Mouse (Mus musculus) forebrain, embryonic 14.5 days (tissue): Measurements from ENCODE around the gene Nme7. TPM values are rescaled to one million over a fixed set of nuclear protein-coding genes. Genes with fewer than 3 reads are reported as not detected.

ENCODE experiments used
- ATAC-seq: fragments of 200-750 bp; cut with Nextera tagmentation; 2 replicates; pipeline ENCODE4 v1.8.0; 2017; ENCODE audit warnings: mild to moderate bottlenecking, moderate library complexity
- DNase-seq: peaks from one replicate; pipeline ENCODE4 v3.0.0-alpha.2; 2015; ENCODE audit warnings: low spot score
- H3K27ac ChIP-seq: fragments of 300-500 bp; sonication (generic); 2 replicates; pipeline ENCODE4 v1.5.1; 2014; ENCODE audit warnings: low read depth, mild to moderate bottlenecking, control low read depth, low read length, moderate library complexity
- H3K27me3 ChIP-seq: fragments of 300-500 bp; sonication (generic); replicated peaks from 2 replicates; pipeline ENCODE4 v1.6.1; 2014; ENCODE audit warnings: low read length, control low read depth, mixed read lengths; ENCODE audit not compliant: control insufficient read depth, insufficient read depth
- H3K36me3 ChIP-seq: fragments of 300-500 bp; sonication (generic); 2 replicates; pipeline ENCODE4 v1.6.1; 2014; ENCODE audit warnings: low read length, control low read depth; ENCODE audit not compliant: control insufficient read depth, insufficient read depth
- H3K4me1 ChIP-seq: fragments of 300-500 bp; sonication (generic); 2 replicates; pipeline ENCODE4 v1.6.1; 2014; ENCODE audit warnings: antibody characterized with exemption, low read length, control low read depth; ENCODE audit not compliant: control insufficient read depth, insufficient read depth
- H3K4me2 ChIP-seq: fragments of 300-500 bp; sonication (generic); 2 replicates; pipeline ENCODE4 v1.6.1; 2014; ENCODE audit warnings: mild to moderate bottlenecking, control low read depth, low read length
- H3K4me3 ChIP-seq: fragments of 300-500 bp; sonication (generic); 2 replicates; pipeline ENCODE4 v1.5.1; 2014; ENCODE audit warnings: low read depth, low read length, control low read depth
- H3K9ac ChIP-seq: fragments of 300-500 bp; sonication (generic); 2 replicates; pipeline ENCODE4 v1.6.1; 2014; ENCODE audit warnings: mild to moderate bottlenecking, low read length, control low read depth, moderate library complexity
- H3K9me3 ChIP-seq: fragments of 300-500 bp; sonication (generic); replicated peaks from 2 replicates; pipeline ENCODE4 v1.6.1; 2016; ENCODE audit warnings: low read length, control low read depth, mixed read lengths; ENCODE audit not compliant: control insufficient read depth
- WGBS: fragments of 180-500 bp; shearing (Covaris S2); extraction: QIAGEN DNeasy Blood & Tissue Kit; methylation state at CpG from one replicate; pipeline ENCODE4 v1.1.7; 2014; 5-methylcytosine and 5-hydroxymethylcytosine counted together
- polyA plus RNA-seq: library from polyadenylated mRNA; unstranded; fragments of >200 nt; fragmentation: Nextera tagmentation; extraction: Ambion mirVana; gene quantifications from 2 replicates; pipeline ENCODE4 v1.2.1, GENCODE M21; 2014

Nme7 gene
- polyA plus RNA-seq, 1 experiment from 2014 or later, result 45.6 TPM

GRCm38 (mm10) chr1:164361997-164362396, 58.1 kb downstream of the Nme7 start:
- no peak overlapping the region for H3K4me2 ChIP-seq
- H3K4me1 ChIP-seq, result no peaks in the 10 kb centered on the region; the same call in 1 of the 2 replicates
- H3K9me3 ChIP-seq, result no peaks in the 10 kb centered on the region
- no peak overlapping the region for H3K9ac ChIP-seq
- H3K27ac ChIP-seq, result no peak overlapping the region
- 51% methylated on average over 2 of the region's 2 CpGs for WGBS
- H3K36me3 ChIP-seq, result no peaks in the 10 kb centered on the region
- no peak overlapping the region for H3K4me3 ChIP-seq
- no peaks in the 10 kb centered on the region for H3K27me3 ChIP-seq
- ATAC-seq, result no peak
- DNase-seq, result peak; percentile 42

- Histone ChIP-seq H3K9me3 (no peaks in the 10 kb centered on the region), H3K36me3 (no peaks in the 10 kb centered on the region)
- peak; percentile 85 for ATAC-seq
Observed at GRCm38 (mm10) chr1:164366156-164367128, 62.5 kb downstream of the Nme7 start.

GRCm38 (mm10) chr1:164368152-164368551, 64.2 kb downstream of the Nme7 start:
- H3K27ac ChIP-seq, result no peak overlapping the region
- no peaks in the 10 kb centered on the region for H3K27me3 ChIP-seq
- no peaks in the 10 kb centered on the region for H3K9me3 ChIP-seq
- no peaks in the 10 kb centered on the region for H3K36me3 ChIP-seq
- no peak overlapping the region for H3K9ac ChIP-seq
- WGBS, result 81% methylated on average over 4 of the region's 4 CpGs
- DNase-seq (no peak), ATAC-seq (no peak)
- H3K4me2 ChIP-seq, result no peak overlapping the region
- H3K4me1 ChIP-seq, result no peaks in the 10 kb centered on the region
- no peak overlapping the region for H3K4me3 ChIP-seq

More at GRCm38 (mm10) chr1:164366156-164367128, 62.5 kb downstream of the Nme7 start:
- no peaks in the 10 kb centered on the region for H3K4me1 ChIP-seq
- H3K4me3 ChIP-seq, result no peak overlapping the region
- no peaks in the 10 kb centered on the region for H3K27me3 ChIP-seq
- H3K27ac ChIP-seq, result no peak overlapping the region
- no peak overlapping the region for H3K4me2 ChIP-seq
- 78% methylated on average over 12 of the region's 12 CpGs for WGBS
- no peak overlapping the region for H3K9ac ChIP-seq
- DNase-seq, result peak; percentile 69

GRCm38 (mm10) chr1:164369781-164370180, 65.9 kb downstream of the Nme7 start:
- no peak overlapping the region for H3K9ac ChIP-seq
- H3K4me1 ChIP-seq, result no peaks in the 10 kb centered on the region
- H3K27ac ChIP-seq, result no peak overlapping the region
- ATAC-seq, result no peak
- H3K4me2 ChIP-seq, result no peak overlapping the region
- H3K27me3 ChIP-seq, result no peaks in the 10 kb centered on the region
- H3K4me3 ChIP-seq, result no peak overlapping the region
- no peak for DNase-seq
- H3K36me3 ChIP-seq, result no peaks in the 10 kb centered on the region
- no peaks in the 10 kb centered on the region for H3K9me3 ChIP-seq
- 93% methylated on average over 2 of the region's 2 CpGs for WGBS

GRCm38 (mm10) chr1:164373029-164373428, 69.1 kb downstream of the Nme7 start:
- Histone ChIP-seq H3K4me3 (no peak overlapping the region), H3K27me3 (no peaks in the 10 kb centered on the region)
- 89% methylated on average over 7 of the region's 7 CpGs for WGBS

GRCm38 (mm10) chr1:164374020-164374419, 70.1 kb downstream of the Nme7 start:
- no peak overlapping the region for H3K9ac ChIP-seq
- WGBS, result 84% methylated on average over 7 of the region's 7 CpGs
- no peaks in the 10 kb centered on the region for H3K9me3 ChIP-seq
- H3K4me3 ChIP-seq, result no peak overlapping the region
- H3K27me3 ChIP-seq, result no peaks in the 10 kb centered on the region
- H3K4me1 ChIP-seq, result no peaks in the 10 kb centered on the region
- H3K27ac ChIP-seq, result no peak overlapping the region
- DNase-seq (no peak), ATAC-seq (no peak)
- no peaks in the 10 kb centered on the region for H3K36me3 ChIP-seq
- no peak overlapping the region for H3K4me2 ChIP-seq

More at GRCm38 (mm10) chr1:164373029-164373428, 69.1 kb downstream of the Nme7 start:
- DNase-seq, result no peak
- H3K9ac ChIP-seq, result no peak overlapping the region
- no peaks in the 10 kb centered on the region for H3K36me3 ChIP-seq
- no peak for ATAC-seq
- no peaks in the 10 kb centered on the region for H3K9me3 ChIP-seq
- H3K4me1 ChIP-seq, result no peaks in the 10 kb centered on the region
- H3K4me2 ChIP-seq, result no peak overlapping the region
- no peak overlapping the region for H3K27ac ChIP-seq

GRCm38 (mm10) chr1:164375626-164376025, 71.7 kb downstream of the Nme7 start:
- Histone ChIP-seq H3K36me3 (no peaks in the 10 kb centered on the region), H3K4me1 (no peaks in the 10 kb centered on the region), H3K27ac (no peak overlapping the region), H3K4me2 (no peak overlapping the region), H3K9ac (no peak overlapping the region), H3K27me3 (no peaks in the 10 kb centered on the region), H3K9me3 (no peaks in the 10 kb centered on the region), H3K4me3 (no peak overlapping the region)
- ATAC-seq, result no peak
- DNase-seq, result no peak
- 97% methylated on average over 9 of the region's 9 CpGs for WGBS

GRCm38 (mm10) chr1:164376761-164377487, 73.0 kb downstream of the Nme7 start:
- H3K4me3 ChIP-seq, result no peak overlapping the region
- WGBS, result 74% methylated on average over 9 of the region's 9 CpGs
- no peaks in the 10 kb centered on the region for H3K9me3 ChIP-seq
- H3K9ac ChIP-seq, result no peak overlapping the region
- H3K27ac ChIP-seq, result no peak overlapping the region
- H3K4me2 ChIP-seq, result no peak overlapping the region
- ATAC-seq (no peak), DNase-seq (no peak)
- no peaks in the 10 kb centered on the region for H3K36me3 ChIP-seq
- H3K4me1 ChIP-seq, result no peaks in the 10 kb centered on the region
- no peaks in the 10 kb centered on the region for H3K27me3 ChIP-seq
